Mouse (Mus musculus) T-helper 2 cell (primary cell): ENCODE results near the gene Nckap5l.
"Not testable (repeated sequence)": the region's sequence is repeated elsewhere in the genome, so short reads cannot be mapped to it uniquely, and the experiment has no call there.

ENCODE experiments used
- in situ Hi-C: fragments of 300-600 bp; cut with MboI, MseI; formaldehyde crosslinking; loops from one replicate; pipeline ENCODE4 v1.15.1; 2025; ENCODE audit warnings: high pct_unique_total_duplicates

Gene Nckap5l

GRCm38 (mm10) chr15:99469736-99470135 lies 12.2 kb upstream of the Nckap5l start:
- in situ Hi-C loops: loop anchor here (5.0 kb wide), 1 partner anchor 47 kb away; no protein-coding TSS in a partner anchor

DNA sequence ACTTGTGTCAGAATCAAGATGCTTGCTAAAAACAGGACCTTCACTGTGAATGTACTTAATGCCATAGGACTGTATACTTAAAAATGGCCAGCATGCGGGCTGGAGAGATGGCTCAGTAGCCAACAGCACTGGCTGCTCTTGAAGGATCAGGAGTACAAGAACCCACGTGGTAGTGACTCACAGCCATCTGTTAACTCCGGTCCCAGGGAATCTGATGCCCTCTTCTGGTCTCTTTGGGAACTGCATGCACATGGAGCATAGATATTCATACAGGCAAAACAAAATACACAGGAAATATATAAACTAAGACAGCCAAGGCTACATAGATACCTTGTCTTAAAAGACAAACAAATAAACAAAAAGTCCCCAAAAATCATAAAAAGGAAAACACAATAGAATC lies 11.5 kb upstream of the Nckap5l start:
- in situ Hi-C loops: loop anchor here (5.0 kb wide), 1 partner anchor 47 kb away; no protein-coding TSS in a partner anchor

DNA sequence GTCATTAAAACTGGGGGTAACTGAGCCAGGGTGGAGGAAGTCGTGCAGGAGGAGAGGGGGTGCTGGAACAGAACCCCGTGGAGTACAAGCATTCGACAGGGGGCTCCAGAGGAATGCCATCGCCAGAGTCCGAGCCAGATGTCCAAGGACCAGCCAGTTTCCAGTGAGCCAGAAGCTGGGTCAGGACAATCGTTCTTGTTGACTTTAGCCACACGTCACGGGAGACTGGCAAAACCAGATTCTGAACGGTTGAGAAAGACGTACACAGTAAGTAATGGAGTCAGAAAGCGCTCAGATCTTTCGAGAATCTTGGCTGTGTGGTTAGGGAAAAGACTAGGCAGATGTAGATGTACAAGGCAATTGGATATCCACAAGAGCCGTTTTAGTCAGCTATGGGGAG lies 5.6 kb upstream of the Nckap5l start:
- in situ Hi-C loops: no loop called here

DNA sequence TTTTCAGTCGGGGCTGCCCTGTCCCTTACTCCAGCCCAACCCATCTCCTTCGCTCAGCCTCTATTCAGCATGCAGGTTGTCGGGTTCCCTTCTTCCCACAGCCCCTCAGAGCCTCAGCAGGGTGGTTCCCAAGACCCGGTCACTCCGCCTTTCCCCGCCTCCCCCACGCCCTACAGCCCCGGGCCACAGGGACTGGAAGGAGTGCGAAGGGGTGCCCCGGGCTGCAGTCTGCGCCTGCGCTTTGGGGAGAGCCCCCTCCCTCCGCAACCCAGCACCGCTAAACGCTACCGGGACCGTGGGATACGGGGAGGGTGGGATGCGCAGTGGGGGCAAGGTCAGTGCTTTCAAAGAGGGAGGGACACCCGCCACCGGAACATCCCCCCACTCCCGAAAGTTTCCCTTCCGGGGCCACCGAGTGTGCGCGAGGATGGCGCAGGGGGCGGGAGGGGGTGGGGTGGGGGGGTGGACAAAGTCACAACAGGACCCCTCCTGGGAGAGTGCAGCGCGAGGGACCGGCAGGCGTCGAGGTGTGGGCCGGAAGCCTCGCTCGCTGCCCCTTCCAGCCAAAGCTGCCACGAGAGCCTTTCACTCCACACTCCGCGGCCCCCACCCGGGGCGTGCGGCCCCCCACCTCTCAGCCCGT lies 464 bp downstream of the Nckap5l start:
- in situ Hi-C loops: no loop called here

DNA sequence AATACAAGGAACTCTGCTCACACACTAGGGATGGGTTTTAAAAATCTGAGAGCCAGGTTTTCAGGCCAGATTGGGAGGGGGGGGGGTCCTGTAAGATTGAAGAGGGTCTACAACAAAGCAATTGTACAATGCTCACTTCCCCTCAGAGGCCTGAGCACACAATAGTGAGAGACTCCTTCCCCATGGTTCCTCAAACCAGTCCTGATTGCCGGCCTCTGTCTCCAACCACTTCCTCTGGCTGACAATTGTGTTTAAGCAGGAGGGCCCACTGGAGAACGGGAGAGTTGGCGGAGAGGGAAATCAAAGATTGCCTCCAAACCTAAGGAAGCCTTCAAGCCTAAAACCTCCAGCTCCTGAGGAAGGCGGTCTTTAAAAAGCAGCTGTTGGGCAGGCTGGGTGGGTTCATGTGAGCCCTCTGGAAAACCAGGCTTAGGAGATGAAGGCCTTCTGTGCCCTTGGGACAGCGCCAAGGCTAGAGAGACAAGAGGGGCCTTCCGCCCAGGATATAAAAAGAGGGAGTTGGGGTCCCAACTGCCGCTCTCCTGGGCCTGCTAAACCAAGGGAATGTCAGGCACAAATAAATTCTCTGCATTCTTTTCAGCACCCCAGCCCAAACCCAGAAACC lies 1.1 kb downstream of the Nckap5l start:
- in situ Hi-C loops: no loop called here

DNA sequence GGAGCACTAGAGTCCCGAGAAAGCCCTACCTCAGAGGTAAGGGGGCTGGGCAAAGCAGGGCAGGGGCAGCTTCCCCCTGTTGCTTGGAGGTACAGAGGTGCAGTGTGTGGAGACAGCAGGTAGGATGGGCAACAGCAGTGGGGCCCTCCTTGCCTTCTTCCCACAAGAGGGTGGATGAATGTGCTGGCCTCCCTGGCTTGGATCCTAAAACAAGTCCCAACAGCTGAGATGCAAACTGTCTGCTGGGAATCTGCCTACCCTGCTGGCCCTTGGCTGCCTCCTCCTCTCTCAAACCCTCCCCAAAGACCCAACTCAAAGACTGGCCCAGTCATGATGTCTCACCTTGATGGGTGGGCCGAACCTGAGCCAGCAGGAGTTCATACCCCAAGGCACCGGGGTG lies 2.1 kb downstream of the Nckap5l start:
- in situ Hi-C loops: no loop called here

DNA sequence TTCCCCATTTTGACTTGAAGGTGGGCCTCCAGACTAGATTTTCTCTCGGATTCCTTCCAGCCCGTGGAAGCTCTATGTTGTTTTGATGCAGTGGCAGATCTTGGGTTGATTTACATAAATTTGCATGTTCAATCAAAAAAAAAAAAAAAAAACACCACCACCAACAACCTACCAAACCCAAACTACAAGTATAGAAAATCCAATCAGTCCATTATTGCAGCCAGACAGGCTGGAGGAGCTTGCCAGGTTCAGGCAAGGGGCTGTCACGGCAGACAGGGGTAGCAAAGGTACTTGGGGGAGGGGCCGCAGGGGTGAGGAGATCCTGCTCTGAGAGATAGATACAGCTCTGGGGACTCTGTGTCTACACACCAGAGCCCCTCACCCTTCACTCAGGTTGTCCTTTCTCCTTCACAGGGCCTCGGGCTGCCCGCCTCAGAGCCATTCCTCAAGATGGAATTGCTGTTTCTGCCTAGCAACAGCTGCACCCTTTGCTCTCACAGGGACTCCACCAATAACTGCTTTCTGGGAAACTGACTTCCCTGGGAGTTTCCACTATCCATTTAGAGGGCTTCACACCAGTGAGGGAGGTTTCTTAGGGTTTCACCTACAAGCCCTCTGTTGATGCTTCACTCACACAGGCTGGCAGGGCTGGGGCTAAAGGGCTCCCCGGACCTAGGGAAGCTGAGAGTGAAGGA lies 2.8 kb downstream of the Nckap5l start:
- in situ Hi-C loops: no loop called here

DNA sequence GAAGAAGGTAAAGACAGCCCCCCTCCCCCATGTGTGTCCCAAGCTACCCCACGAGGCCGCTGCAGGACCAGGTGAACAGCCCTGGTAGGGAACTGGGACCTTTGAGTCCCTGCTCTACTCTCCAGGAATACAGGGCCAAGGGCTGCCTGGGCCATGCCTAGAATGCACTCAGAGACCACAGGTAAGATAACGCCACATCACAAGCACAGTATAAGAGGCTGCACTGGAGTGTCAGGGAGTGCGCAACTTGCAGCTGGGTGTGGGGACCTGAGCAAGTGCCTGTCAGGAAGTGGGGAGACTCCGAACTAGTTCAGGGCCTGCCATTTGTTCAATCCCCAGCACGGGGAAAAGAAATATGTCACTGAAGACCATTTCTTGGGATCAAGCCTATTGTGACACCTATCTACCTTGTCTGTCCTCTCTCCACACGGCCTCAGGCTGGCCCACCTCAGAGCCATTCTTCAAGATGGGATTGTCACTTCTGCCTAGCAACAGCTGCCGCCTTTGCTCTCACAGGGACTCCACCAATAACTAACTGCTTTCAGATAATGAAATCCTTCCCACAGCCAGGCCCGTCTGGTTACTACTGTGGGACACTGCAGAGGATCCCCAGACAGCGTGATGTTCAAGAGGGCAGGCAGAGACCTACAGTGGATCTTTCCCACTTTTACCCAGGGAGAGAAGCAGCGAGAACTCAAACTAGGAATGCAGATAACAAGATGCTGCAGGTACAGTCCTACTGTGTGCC lies 4.2 kb downstream of the Nckap5l start:
- in situ Hi-C loops: no loop called here

DNA sequence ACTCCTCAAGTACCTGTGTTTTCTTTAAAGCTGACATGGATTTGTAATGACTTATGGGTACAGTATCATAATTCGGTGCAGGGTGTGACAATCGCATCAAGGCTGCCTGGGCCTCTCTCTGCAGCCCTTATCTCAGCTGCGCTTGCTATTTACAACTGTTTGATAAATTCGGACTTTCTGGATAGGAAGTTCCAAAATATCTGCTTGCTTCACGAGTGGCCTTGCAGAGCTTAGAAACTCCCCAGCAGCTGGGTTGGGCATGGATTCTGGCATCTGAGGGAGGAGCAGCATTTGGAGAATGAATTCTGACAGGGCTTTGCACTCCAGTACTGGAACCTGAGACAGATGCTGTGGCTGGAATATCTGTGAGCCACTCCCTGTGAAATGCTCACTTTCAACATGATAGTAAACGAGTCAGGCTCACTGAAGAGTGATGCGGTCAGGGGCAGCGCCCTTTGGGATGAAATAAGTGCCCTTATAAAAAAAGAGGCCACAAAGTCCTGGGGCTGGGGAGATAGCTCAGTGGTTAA lies 7.7 kb downstream of the Nckap5l start:
- in situ Hi-C loops: no loop called here

DNA sequence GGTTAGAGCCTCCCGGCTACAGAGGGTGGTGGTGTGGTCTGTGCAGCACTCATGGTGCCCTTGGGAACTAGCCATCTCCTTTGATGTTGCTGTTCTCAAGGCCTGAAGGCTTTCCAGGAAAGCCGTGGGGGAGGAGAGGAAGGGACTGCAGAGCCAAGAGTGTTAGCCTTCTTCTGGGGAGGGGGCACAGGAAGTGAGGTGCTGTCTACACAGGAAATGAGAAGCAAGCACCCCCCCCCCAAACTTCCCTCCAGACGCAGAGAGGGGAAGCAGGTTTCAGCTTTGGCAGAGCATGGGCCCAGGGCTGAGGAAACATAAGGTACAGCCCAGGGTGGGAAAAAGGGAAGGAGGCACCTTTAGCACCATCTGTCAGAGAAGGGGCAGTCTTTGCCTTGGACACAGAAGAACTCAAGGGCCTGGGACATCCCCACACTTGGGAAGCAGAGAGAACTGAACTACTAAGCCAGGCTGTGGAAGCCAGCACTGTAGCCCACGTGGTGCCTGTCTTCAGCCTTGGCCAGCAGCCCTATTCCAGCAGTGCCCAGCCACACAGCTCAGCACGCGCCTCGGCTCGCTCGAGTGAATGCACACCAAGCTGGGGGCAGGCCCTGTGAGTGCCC lies 8.3 kb downstream of the Nckap5l start:
- in situ Hi-C loops: no loop called here

DNA sequence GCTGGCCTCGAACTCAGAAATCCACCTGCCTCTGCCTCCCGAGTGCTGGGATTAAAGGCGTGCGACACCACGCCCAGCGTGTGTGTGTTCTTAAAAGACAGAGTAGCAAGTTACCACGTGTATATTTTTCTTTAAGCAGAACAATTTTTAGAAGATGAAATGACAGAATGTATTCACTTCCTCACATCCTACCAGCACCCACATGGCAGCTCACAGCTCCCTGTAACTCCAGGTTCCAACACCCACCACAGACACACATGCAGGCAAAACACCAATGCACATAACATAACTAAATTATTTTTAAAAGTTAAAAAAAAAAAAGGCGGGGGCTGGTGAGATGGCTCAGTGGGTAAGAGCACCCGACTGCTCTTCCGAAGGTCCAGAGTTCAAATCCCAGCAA lies 11.4 kb downstream of the Nckap5l start:
- in situ Hi-C loops: not testable (repeated sequence)

- in situ Hi-C loops: no loop called here
Observed at GRCm38 (mm10) chr15:99445567-99445966, 12.0 kb downstream of the Nckap5l start.

- in situ Hi-C loops: no loop called here
Observed at GRCm38 (mm10) chr15:99442358-99442757, 15.2 kb downstream of the Nckap5l start.

DNA sequence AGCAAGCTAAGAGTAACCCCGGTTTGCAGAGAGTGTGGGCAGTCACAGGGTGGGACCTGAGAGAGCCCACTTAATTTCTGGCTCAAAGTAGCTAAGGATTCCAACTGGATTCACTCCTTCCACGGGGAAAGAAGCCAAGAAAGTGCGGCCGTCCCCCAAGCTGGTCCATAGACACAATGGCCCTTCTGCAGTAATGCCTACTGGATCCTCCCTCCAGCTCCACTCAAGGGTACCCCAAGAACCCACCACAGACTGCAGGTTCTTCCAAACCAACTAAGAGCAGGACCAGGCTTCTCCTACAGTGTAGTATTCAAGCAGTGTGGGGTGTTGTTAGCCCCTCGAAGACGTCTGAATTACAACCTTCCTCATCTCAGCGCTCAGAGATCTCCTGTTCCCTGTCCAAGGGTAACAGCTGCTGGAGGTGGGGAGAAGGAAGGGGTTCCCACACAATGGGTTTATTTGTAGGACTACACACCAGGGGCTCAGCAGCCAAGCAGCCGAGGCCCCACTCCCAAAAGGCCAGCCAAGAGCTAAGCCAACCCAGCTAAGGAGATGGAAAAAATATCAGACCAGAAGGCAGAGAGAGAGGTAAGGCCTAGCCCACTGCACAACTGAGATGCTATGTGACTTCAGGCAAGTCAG lies 16.6 kb downstream of the Nckap5l start:
- in situ Hi-C loops: no loop called here

GRCm38 (mm10) chr15:99440112-99440815 lies 17.3 kb downstream of the Nckap5l start:
- in situ Hi-C loops: no loop called here

GRCm38 (mm10) chr15:99438966-99439698 lies 18.4 kb downstream of the Nckap5l start:
- in situ Hi-C loops: no loop called here

- in situ Hi-C loops: no loop called here
Observed at GRCm38 (mm10) chr15:99433913-99434312, 23.6 kb downstream of the Nckap5l start.

DNA sequence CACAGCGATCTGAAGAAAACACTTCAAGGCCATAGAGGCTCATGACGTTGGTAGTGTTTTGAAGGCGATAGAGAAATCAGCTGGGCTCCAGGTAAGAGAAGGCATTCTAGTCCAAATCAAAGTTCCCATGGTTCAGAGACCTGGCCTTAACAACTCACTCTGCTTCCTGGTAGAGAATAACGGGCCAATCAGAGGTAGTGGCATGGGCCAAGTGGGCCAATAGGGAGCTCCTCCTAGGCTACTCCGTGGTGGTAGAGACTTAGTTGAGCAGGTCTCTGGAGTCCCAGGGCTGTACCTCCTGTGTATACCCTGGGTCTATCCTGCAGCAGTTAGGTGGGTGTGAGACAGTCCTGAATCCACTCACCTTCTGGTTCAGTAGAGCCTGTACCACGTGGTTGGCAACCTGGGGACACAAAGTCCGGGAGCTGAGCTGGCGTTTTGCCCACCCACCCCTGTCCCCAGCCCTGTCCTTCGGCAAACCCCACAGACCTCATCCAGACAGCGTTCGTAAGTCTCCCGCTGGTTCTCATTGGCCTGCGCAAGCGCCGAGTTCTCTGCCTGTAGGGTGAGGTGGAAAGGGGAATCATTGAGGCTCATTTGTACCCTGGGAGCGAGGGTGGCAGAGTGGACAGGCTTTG lies 24.3 kb downstream of the Nckap5l start:
- in situ Hi-C loops: no loop called here

- in situ Hi-C loops: no loop called here
Observed at GRCm38 (mm10) chr15:99431967-99432366, 25.6 kb downstream of the Nckap5l start.
